Mouse (Mus musculus): ENCODE data around the gene Map1b.

GRCm38 (mm10) chr13:99552381-99552780, 36.0 kb upstream of the Map1b start:
- no peak for TF ChIP-seq EP300 (IDR thresholded peaks at IDR 0.05)
- no peak for TF ChIP-seq CTCF (IDR thresholded peaks at IDR 0.05)

Data from lung, postnatal 0 days (tissue).